Mouse (Mus musculus) ovary, adult 10 weeks (tissue): Measurements from ENCODE around the gene Nhlh2. TPM values are rescaled to one million over a fixed set of nuclear protein-coding genes. Genes with fewer than 3 reads are reported as not detected.

Source experiments
- polyA plus RNA-seq: library from polyadenylated mRNA; stranded (reverse); fragments of 350-450 nt; fragmentation: Illumina TruSeq; extraction: RNeasy Lipid Tissue Mini Kit (QIAGEN cat#74804); gene quantifications from one replicate; pipeline ENCODE4 v1.2.3, GENCODE M21; 2014

Nhlh2 gene
- polyA plus RNA-seq, result not detected

GRCm38 (mm10) chr3:102009926-102010381, at the start of gene Nhlh2:
Gene Nhlh2, plus strand, starts transcription at chr3:102010076.

Other genes with a start within 250 kb of the Nhlh2 start
- gene Mab21l3, start 161.1 kb upstream of the Nhlh2 start, polyA plus RNA-seq, result 0.31 TPM
- gene Slc22a15, start 85.6 kb upstream of the Nhlh2 start, polyA plus RNA-seq, result 6.6 TPM
- gene Casq2, start 76.3 kb downstream of the Nhlh2 start, polyA plus RNA-seq, result 5.4 TPM
- 6.4 TPM for gene Vangl1, start 194.6 kb downstream of the Nhlh2 start, polyA plus RNA-seq